Mouse (Mus musculus) gastrocnemius, adult 2 months (tissue): ENCODE results near the gene Btnl2. TPM values are rescaled to one million over a fixed set of nuclear protein-coding genes. Genes with fewer than 3 reads are reported as not detected.
"Not testable (repeated sequence)": the region's sequence is repeated elsewhere in the genome, so short reads cannot be mapped to it uniquely, and the experiment has no call there.

ENCODE experiments used
- DNase-seq: peaks from one replicate; pipeline ENCODE4 v3.0.0; 2022
- H3K27ac ChIP-seq: fragments of 200-600 bp; 2 replicates; pipeline ENCODE4 v1.8.1; 2022; ENCODE audit warnings: mild to moderate bottlenecking
- H3K4me3 ChIP-seq: fragments of 200-600 bp; 2 replicates; pipeline ENCODE4 v1.8.1; 2022; ENCODE audit warnings: mild to moderate bottlenecking, moderate library complexity
- CTCF ChIP-seq: fragments of 200-600 bp; IDR thresholded peaks from 2 replicates; pipeline ENCODE4 v1.8.1; 2022; ENCODE audit warnings: antibody characterized with exemption, mild to moderate bottlenecking, moderate library complexity
- intact Hi-C: fragments of 180-260 bp; cut with DNase I; formaldehyde crosslinking; loops from one replicate; pipeline ENCODE4 v1.15.1; 2025
- long read RNA-seq, 2 experiments: library from polyadenylated mRNA; stranded (forward); transcript quantifications; one replicate each; pipeline ENCODE4 v2.0.0; 2021
- total RNA-seq, 2 experiments: library from RNA; stranded (reverse); gene quantifications; 2 replicates each; pipeline ENCODE4 v1.2.3; 2021

The Btnl2 gene
- total RNA-seq, result under 1 TPM; 0.18 to 0.20 TPM
- long read RNA-seq, experiment 1, result 0 reads
- long read RNA-seq, experiment 2, result 0 reads

DNA sequence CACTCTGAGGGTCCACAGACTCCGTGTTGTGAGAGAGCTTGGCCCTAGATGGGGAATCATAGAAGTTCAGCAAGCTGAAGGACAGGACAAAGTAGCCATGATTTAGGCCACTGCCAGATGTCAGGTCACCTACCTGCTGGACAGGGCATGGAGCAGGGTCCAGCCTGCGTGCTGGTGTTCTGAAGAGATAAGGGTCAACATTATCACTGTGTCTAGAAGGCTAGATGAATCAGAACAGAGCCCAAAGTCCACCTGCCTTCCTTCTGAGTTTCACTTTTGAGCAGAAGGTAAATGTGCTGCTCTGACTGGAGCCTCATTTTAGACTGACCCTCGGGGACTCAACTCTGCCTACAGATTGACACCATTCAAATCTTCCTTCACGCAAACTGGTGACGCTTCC lies at the start of gene Btnl2:
TSS of gene Btnl2 (plus strand) at position 284 of the 400 bp plus-strand sequence.
- no peak for TF ChIP-seq CTCF
- H3K4me3 ChIP-seq, result no peak within 1 kb of the TSS
- intact Hi-C loops, result no loop called here
- DNase-seq, result no peak
- H3K27ac ChIP-seq, result peak within 1 kb of the TSS; percentile 35; the same call in 1 of the 2 replicates

DNA sequence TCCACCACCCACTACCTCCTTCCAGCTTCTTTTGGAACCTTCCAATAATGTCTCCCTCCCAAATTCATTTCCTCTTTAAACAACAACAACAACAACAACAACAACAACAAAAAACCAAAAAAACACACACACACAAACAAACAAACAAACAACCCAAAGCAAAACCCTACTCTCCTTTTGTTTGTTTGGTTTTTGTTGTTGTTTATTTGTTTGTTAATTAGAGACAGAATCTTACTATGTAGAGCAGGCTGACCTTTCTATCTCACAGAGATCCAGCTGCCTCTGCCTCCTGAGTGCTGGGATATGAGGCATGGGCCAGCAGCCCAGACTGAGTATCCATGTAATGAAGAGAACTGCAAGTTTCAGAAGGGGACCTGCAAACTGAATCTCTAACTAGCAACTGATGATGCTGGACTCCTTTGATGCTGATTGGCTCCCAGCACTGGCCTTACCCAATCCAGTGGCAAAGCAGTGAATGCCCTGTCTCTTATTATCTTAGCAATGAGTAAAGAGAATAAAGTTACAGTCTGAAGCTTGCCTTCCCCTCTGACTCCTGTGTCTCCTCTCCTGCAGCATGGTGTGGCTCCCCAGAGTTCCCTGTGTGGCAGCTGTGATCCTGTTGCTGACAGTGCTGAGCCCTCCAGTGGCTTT lies 49.1 kb upstream of the Btnl2 start, which contains the start of gene H2-Eb1:
TSS of gene H2-Eb1 (plus strand) at position 488 of the 651 bp plus-strand sequence.
- Histone ChIP-seq H3K4me3 (no peak within 1 kb of the TSS), H3K27ac (no peak within 1 kb of the TSS)
- DNase-seq, result peak; percentile 70
- no peak for TF ChIP-seq CTCF
- intact Hi-C loops, result loop anchor here (10.0 kb wide), 1 partner anchor 131 kb away; no protein-coding TSS in a partner anchor

DNA sequence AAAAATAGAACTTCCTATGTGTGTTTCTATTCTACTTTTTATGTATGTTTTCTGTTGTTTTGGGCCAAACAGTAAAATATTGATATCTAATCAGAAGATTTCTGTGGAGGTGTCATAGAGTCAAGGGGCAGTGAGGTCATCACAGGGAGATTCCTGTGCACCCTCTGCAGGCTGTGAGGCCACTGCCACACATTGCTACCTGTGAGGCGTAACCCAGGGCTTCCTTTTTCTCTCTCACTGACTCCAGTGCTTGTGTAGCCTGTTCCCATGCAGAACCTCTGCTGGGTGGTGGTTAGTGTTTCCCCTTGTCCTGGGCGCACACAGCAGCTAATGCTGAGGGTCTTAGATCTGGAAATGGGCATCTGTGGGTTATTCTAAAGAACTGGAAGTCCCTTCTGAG lies 48.2 kb upstream of the Btnl2 start:
- TF ChIP-seq CTCF, result no peak
- DNase-seq, result no peak
- intact Hi-C loops, result loop anchor here (10.0 kb wide), 1 partner anchor 132 kb away; no protein-coding TSS in a partner anchor
- H3K27ac ChIP-seq, result no peak overlapping the region
- no peak overlapping the region for H3K4me3 ChIP-seq

DNA sequence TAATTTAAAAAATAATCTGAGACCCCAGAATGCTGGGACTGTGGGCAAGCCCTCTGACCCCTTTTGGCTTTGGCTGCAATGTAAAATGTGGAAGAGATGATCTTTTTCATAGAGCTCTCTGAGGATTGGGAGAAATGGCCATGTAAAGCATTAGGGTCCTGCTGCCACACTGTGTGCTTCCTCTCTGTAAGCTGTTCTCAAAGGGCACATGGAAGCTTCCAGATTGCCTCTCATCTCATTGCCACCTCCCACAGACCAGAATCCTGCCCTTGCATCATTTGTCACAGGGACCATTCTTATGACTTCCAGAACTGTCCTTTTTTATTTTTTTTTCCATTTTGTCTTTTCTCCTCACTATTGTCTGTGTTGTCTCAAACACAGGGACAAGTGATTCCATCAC lies 47.4 kb upstream of the Btnl2 start:
- H3K4me3 ChIP-seq, result no peak overlapping the region
- intact Hi-C loops, result loop anchor here (10.0 kb wide), 1 partner anchor 132 kb away; no protein-coding TSS in a partner anchor
- DNase-seq, result no peak
- TF ChIP-seq CTCF, result no peak
- H3K27ac ChIP-seq, result no peak overlapping the region

DNA sequence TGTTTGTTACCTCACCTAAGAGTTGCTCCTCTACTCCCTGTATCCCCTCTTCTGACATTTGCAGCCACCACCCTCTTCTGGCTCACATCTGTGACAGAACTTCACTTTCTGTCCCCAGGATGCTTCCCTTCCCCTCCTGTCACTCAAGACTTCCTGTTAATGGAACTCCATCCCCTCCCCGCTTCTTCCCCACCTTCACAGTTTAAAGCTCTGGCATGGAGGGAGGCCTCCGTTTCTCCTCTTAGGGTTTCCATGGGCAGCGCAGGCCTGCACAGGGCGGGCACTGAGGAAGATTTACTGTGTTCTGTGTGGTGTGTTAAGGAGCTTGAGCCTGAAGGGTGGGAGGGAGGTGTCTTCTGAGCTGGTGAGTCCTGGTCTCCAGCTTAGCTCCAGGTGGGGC lies 46.5 kb upstream of the Btnl2 start:
- no peak for DNase-seq
- TF ChIP-seq CTCF, result no peak
- no peak overlapping the region for H3K4me3 ChIP-seq
- H3K27ac ChIP-seq, result no peak overlapping the region
- intact Hi-C loops, result loop anchor here (10.0 kb wide), 1 partner anchor 133 kb away; no protein-coding TSS in a partner anchor

DNA sequence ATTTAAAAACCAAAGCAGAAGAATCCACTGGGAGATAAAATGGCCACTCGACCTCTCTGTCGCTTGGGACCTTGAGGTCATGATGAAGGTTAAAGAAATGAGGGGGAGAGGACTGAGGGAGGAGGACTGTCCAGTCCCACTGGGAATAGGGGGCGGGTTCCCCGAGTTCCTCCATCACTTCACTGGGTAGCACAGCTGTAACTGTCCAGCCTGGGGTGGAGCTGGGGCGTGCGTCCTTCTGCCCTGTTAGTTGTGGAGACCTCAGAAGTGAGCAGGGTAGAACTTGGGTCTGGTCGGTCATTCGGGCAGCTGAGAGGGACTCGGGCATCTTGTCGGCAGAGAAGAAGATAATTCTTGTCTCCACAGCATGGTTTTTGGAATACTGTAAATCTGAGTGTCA lies 45.4 kb upstream of the Btnl2 start:
- peak overlapping the region; percentile 75 for H3K4me3 ChIP-seq
- no peak for DNase-seq
- no peak for TF ChIP-seq CTCF
- intact Hi-C loops, result loop anchor here (10.0 kb wide), 1 partner anchor 134 kb away; no protein-coding TSS in a partner anchor
- H3K27ac ChIP-seq, result peak overlapping the region; percentile 68

DNA sequence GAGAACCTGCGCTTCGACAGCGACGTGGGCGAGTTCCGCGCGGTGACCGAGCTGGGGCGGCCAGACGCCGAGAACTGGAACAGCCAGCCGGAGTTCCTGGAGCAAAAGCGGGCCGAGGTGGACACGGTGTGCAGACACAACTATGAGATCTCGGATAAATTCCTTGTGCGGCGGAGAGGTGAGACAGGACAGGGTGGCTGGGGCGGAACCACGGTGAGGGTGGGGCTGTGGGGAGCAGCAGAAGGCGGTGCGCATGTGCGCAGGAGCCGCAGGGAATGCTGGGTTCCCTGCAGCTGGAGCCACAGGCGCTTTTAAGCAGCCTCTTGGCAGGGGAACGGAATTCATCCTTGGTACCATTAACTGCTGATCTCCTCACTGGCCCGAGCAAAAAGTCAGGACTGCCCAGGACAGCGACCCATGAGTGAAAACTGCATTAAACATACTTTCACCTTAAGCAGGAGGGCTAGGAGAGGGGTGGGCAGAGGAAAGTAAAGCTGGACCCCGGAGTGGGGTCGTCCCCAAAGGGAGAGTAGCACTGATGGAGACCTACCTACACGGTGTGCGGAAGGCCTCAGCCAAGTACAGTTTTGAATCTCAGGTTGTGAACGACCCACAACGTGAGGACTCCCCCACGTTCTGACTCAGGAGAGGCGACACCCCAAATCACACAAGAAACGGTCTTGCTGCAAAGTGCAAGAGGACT lies 44.8 kb upstream of the Btnl2 start:
- peak overlapping the region; percentile 68 for H3K27ac ChIP-seq
- H3K4me3 ChIP-seq, result peak overlapping the region; percentile 75
- DNase-seq, result peak; percentile 80
- intact Hi-C loops, result loop anchor here (10.0 kb wide), 1 partner anchor 135 kb away; no protein-coding TSS in a partner anchor
- no peak for TF ChIP-seq CTCF

DNA sequence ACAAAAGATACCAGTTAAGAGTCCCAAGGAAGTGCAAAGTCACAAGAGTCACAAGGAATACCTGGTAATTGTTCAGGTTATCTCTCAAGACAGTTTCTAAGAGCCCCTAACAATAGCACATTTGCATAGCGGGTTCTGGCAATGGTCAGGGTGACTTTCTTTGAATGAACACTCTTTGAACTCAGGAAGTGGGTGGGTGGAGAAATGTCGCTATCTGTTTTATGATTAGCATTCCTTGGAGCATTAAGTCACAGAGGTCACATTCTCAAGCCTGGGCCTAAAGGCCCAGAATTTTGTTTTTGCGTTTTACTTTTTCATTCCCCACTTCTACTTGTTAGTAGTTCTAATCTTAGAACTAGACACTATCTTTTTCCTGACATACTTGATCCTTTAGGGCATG lies 44.1 kb upstream of the Btnl2 start:
- H3K4me3 ChIP-seq, H3K27ac ChIP-seq, intact Hi-C loops, DNase-seq: not testable (repeated sequence)

DNA sequence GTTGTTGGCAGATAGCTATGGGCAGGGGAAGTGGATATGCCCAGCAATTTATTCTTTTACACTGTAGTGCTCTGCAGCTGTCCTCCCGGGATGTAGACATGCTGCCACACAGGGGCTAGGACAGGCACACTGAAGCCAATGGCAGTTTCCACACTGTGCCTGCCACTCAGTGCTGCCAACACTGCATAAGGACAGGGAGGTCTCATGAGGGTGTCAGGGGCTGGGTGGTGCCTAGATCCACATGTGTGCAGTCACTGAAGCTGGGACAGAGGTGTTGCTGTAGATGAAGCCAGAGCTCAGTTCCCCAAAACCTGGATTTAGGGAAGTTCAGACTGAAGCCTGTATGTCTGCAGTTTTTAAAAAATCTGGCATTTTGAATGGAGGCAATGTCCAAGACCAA lies 42.4 kb upstream of the Btnl2 start:
- intact Hi-C loops, result no loop called here
- no peak for TF ChIP-seq CTCF
- Histone ChIP-seq H3K27ac (no peak overlapping the region), H3K4me3 (no peak overlapping the region)
- DNase-seq, result no peak

DNA sequence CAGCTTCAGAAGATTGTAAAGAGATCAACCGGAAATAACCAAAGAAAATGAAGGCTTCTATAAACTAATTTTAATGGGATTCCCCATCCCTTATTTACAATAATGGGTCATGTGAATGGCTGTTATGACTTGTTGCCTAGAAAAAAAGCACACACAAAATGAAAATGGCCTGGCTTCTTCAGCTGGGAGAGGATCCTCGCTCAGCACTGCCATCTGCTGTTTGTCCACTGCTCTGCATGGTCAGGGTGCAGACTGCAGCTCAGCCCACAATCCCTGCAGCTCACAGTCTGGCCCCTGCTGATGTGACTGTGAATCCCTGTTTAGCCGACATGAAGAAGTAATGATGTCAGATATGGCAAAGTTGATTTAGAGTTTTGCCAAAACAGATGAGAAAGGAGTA lies 41.2 kb upstream of the Btnl2 start:
- Histone ChIP-seq H3K27ac (no peak overlapping the region), H3K4me3 (no peak overlapping the region)
- TF ChIP-seq CTCF, result peak; percentile 91
- intact Hi-C loops, result loop anchor here (1.0 kb wide), 1 partner anchor 63 kb away; no protein-coding TSS in a partner anchor
- DNase-seq, result peak; percentile 74

DNA sequence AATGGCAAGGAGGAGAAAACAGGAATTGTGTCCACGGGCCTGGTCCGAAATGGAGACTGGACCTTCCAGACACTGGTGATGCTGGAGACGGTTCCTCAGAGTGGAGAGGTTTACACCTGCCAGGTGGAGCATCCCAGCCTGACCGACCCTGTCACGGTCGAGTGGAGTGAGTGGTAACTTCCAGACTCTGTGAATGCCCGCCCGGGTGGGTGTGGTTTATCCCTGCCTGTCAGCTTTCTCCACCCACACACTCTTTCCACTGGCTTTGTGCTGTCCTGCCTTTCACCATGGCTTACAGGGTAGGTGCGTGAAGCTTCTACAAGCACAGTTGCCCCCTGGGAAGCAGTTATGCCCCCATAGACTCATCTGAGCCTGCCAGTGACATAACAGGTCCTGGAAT lies 40.3 kb upstream of the Btnl2 start:
- no peak overlapping the region for H3K4me3 ChIP-seq
- no peak for DNase-seq
- no peak for TF ChIP-seq CTCF
- intact Hi-C loops, result no loop called here
- H3K27ac ChIP-seq, result no peak overlapping the region

DNA sequence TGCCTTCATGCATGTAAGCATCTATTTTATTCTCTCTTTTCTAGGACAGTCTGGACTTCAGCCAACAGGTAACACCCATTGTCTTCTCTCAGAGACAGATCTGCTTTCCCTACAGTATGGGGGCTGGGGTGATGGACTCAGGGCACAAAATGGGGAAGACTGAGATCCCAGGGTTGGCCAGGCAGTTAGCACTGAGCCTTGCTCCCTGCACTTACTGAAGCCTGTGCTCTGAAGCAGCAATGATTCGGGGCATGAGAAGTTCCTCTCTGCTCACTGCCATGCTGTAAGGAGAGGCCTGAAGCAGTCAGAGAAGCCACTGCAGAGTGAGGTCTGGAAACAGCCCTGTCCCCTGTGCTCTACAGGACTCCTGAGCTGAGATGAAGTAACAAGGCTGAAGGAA lies 39.1 kb upstream of the Btnl2 start:
- DNase-seq, result no peak
- Histone ChIP-seq H3K27ac (no peak overlapping the region), H3K4me3 (no peak overlapping the region)
- TF ChIP-seq CTCF, result no peak
- intact Hi-C loops, result no loop called here

DNA sequence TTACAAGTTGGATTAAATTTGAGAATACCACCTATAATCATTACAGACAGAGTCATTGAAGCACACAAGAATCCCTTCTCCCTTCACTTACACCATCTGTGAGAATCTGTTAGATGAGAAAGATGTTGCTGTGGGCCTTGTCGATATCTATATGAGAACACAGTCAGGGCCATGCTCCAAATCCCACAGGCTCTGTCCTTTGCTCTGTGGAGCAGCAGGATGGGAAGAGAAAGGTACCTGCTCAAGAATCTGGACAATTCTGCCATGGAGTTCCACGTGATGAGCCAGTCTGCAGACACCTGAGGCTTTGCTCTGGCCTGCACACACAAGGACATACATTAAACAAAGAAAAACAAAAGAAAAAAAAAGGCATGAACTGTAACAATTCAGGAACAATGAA lies 37.9 kb upstream of the Btnl2 start:
- TF ChIP-seq CTCF, result no peak
- intact Hi-C loops, result no loop called here
- H3K27ac ChIP-seq, result no peak overlapping the region
- no peak overlapping the region for H3K4me3 ChIP-seq
- DNase-seq, result no peak
